In genomic region chr12:118298516-118298915, GRCm38 (mm10) we compare ENCODE assay signal across 11 mouse cellular contexts. TPM values are rescaled to one million over a fixed set of nuclear protein-coding genes. Genes with fewer than 3 reads are reported as not detected.
A peak's percentile ranks its signal among the peaks of the same experiment; 100 is the strongest.
DNase-seq lines count a peak whose midpoint lies in the region; ATAC-seq and TF ChIP-seq lines count a peak whose summit lies in the region.
"Had no signal": no experiment of that assay in that cellular context is flagged by ENCODE, and none has a peak within 500 bp of the region (broad histone marks: within the 10 kb centered on the region; RNA-seq: fewer than 3 reads in every experiment).

No protein-coding gene starts in this region.

- no peak for ATAC-seq in heart, embryonic 13.5 days (ENCODE audit: extremely low read depth, insufficient number of reproducible peaks, low FRiP score, low TSS enrichment)
- no peak for ATAC-seq in forebrain, embryonic 16.5 days
- no peak for ATAC-seq in liver, postnatal 0 days
- ATAC-seq: activated CD4-positive, CD25-positive, alpha-beta regulatory T cell, adult 4 months had no signal

- no peaks in the 10 kb centered on the region for H3K27me3 ChIP-seq in heart, embryonic 13.5 days (replicated peaks)
- H3K27me3 ChIP-seq in forebrain, embryonic 16.5 days (replicated peaks; ENCODE audit: control insufficient read depth, insufficient read depth, low read length), result no peaks in the 10 kb centered on the region
- no peaks in the 10 kb centered on the region for H3K27me3 ChIP-seq in liver, postnatal 0 days (ENCODE audit: insufficient read depth, low read length)
- H3K27me3 ChIP-seq: CH12.LX had no signal

- no peak for TF ChIP-seq EP300 in liver, postnatal 0 days (IDR thresholded peaks at IDR 0.05; ENCODE audit: low read depth)

- no peak overlapping the region for H3K27ac ChIP-seq in heart, embryonic 13.5 days (replicated peaks)
- no peak overlapping the region for H3K27ac ChIP-seq in bone marrow, adult 2 months (ENCODE audit: control insufficient read depth, insufficient read depth, low read depth, low read length, poor library complexity)
- H3K27ac ChIP-seq in forebrain, embryonic 16.5 days (ENCODE audit: low read length), result no peak overlapping the region
- H3K27ac ChIP-seq in liver, postnatal 0 days (ENCODE audit: low read depth), result no peak overlapping the region

- H3K9ac ChIP-seq in heart, embryonic 13.5 days, result no peak overlapping the region
- no peak overlapping the region for H3K9ac ChIP-seq in forebrain, embryonic 16.5 days (replicated peaks; ENCODE audit: low read depth, low read length)
- no peak overlapping the region for H3K9ac ChIP-seq in liver, postnatal 0 days (replicated peaks)

- peak overlapping the region; percentile 33 for H3K4me2 ChIP-seq in heart, embryonic 13.5 days
- peak overlapping the region; percentile 47 for H3K4me2 ChIP-seq in forebrain, embryonic 16.5 days (ENCODE audit: low read length)
- H3K4me2 ChIP-seq in liver, postnatal 0 days (ENCODE audit: low read depth, low read length), result peak overlapping the region; percentile 97

- 85% methylated on average over 2 of the region's 2 CpGs for WGBS in heart, embryonic 13.5 days
- 88% methylated on average over 2 of the region's 2 CpGs for WGBS in bone marrow, adult 2 months
- WGBS in forebrain, embryonic 16.5 days, result 80% methylated on average over 2 of the region's 2 CpGs
- 70% methylated on average over 2 of the region's 2 CpGs for WGBS in liver, postnatal 0 days (ENCODE audit: insufficient replicate concordance)

- H3K9me3 ChIP-seq in heart, embryonic 13.5 days, result no peaks in the 10 kb centered on the region
- H3K9me3 ChIP-seq in forebrain, embryonic 16.5 days (ENCODE audit: control insufficient read depth, low read length), result no peaks in the 10 kb centered on the region
- H3K9me3 ChIP-seq in liver, postnatal 0 days (ENCODE audit: low read length), result no peaks in the 10 kb centered on the region

- peaks cover 40% of the 10 kb centered on the region for H3K4me1 ChIP-seq in heart, embryonic 13.5 days
- H3K4me1 ChIP-seq in bone marrow, adult 2 months (ENCODE audit: control insufficient read depth, insufficient read depth, low read length), result no peaks in the 10 kb centered on the region; the same call in 1 of the 2 replicates
- H3K4me1 ChIP-seq in forebrain, embryonic 16.5 days (replicated peaks; ENCODE audit: control insufficient read depth, insufficient read depth, low read length), result peaks cover 24% of the 10 kb centered on the region
- peaks cover 28% of the 10 kb centered on the region for H3K4me1 ChIP-seq in liver, postnatal 0 days (ENCODE audit: insufficient read depth)

- H3K36me3 ChIP-seq in heart, embryonic 13.5 days, result peaks cover 7% of the 10 kb centered on the region; the same call in 1 of the 2 replicates
- H3K36me3 ChIP-seq in forebrain, embryonic 16.5 days (ENCODE audit: control insufficient read depth, insufficient read depth), result no peaks in the 10 kb centered on the region; the same call in 1 of the 2 replicates
- no peaks in the 10 kb centered on the region for H3K36me3 ChIP-seq in liver, postnatal 0 days (replicated peaks; ENCODE audit: insufficient read depth, low read length)

- no peak for TF ChIP-seq CTCF in bone marrow, adult 2 months (IDR thresholded peaks at IDR 0.05; ENCODE audit: control insufficient read depth, insufficient read depth, low read length)
- no peak for TF ChIP-seq CTCF in liver, postnatal 0 days (IDR thresholded peaks at IDR 0.05; ENCODE audit: low read depth)

- DNase-seq in heart, adult 8-10 months (ENCODE audit: low spot score), result no peak
- no peak for DNase-seq in liver, postnatal 0 days
- DNase-seq in urinary bladder, postnatal 25 days (ENCODE audit: low spot score), result no peak
- DNase-seq in adipocyte (ENCODE audit: low spot score), result no peak
- no peak for DNase-seq in kidney, postnatal 36 days
- DNase-seq: right cerebral cortex, postnatal 14 days had no signal

- TF ChIP-seq POLR2A in bone marrow, adult 2 months (IDR thresholded peaks at IDR 0.05; ENCODE audit: borderline replicate concordance, control insufficient read depth, low read depth, low read length), result no peak

- H3K4me3 ChIP-seq in heart, embryonic 13.5 days, result no peak overlapping the region
- peak overlapping the region; percentile 0 for H3K4me3 ChIP-seq in bone marrow, adult 2 months (replicated peaks; ENCODE audit: control insufficient read depth, low read depth, low read length)
- 0 out of 2 replicates have a peak overlapping the region, but pooled peaks have one; percentile 13 for H3K4me3 ChIP-seq in forebrain, embryonic 16.5 days (replicated peaks; ENCODE audit: low read length)
- no peak overlapping the region for H3K4me3 ChIP-seq in liver, postnatal 0 days (ENCODE audit: low read depth, low read length)

RNA-seq across cellular contexts. Expression of gene Sp4, which starts 2.7 kb away (rescaled TPM):
- polyA plus RNA-seq in heart, embryonic 13.5 days (2015; fragmentation: Nextera tagmentation; extraction: Ambion mirVana), result 5.6 and 6.0 TPM in 2 replicates
- 10 to 100 TPM in 2 of 4 experiments, 1 to 10 TPM in 2; 9.5 to 14.1 (median 11.7) TPM for total RNA-seq in heart, adult 8-10 months (2022)
- polyA plus RNA-seq in bone marrow, adult 2 months (2011; ENCODE audit: insufficient read depth, insufficient read length, low replicate concordance, missing spikeins), result 4.7 and 11.0 TPM in 2 replicates
- polyA plus RNA-seq in forebrain, embryonic 16.5 days (2015; fragmentation: Nextera tagmentation; extraction: Ambion mirVana), result 25.1 and 28.1 TPM in 2 replicates
- polyA plus RNA-seq in liver, postnatal 0 days (2015; fragmentation: Nextera tagmentation; extraction: Ambion mirVana), result 2.5 and 3.0 TPM in 2 replicates

Comparison
In these comparisons a context has a peak if more than half of its experiments do, and no peak if none do; other contexts are left out.
1. H3K4me2 ChIP-seq: peak in every context shown above with its lines; median percentile 97 in liver, postnatal 0 days; 47 in forebrain, embryonic 16.5 days; 33 in heart, embryonic 13.5 days.
2. H3K4me3 ChIP-seq: peak in bone marrow, adult 2 months (single experiment) and forebrain, embryonic 16.5 days (single experiment); none in heart, embryonic 13.5 days (single experiment) and liver, postnatal 0 days (single experiment).